Mouse (Mus musculus): Measurements from ENCODE around the gene Dlg5.
A peak's percentile ranks its signal among the peaks of the same experiment; 100 is the strongest.

The Dlg5 gene

DNA sequence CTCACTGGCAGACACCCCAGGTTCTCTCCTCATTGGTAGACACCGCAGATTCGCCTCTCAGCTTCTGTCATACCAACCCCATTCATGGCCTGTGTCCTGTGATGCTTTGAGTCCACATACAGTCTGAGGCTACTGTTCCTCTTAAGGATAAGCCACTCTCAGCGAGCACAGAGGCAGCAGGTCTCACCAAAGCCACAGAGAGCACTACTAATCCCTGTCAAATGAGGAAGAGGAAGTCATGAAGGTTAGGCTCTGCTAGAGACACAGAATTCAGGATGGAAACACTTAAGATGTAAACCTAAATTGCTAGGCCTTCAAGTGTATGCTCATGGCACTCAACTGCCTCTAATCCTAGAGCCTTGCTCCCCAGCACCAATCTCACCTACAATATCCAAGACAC lies 9.8 kb downstream of the Dlg5 start:
- no peak for DNase-seq (ENCODE audit: inconsistent age in 2 of 2, low spot score in 1 of 2)

DNA sequence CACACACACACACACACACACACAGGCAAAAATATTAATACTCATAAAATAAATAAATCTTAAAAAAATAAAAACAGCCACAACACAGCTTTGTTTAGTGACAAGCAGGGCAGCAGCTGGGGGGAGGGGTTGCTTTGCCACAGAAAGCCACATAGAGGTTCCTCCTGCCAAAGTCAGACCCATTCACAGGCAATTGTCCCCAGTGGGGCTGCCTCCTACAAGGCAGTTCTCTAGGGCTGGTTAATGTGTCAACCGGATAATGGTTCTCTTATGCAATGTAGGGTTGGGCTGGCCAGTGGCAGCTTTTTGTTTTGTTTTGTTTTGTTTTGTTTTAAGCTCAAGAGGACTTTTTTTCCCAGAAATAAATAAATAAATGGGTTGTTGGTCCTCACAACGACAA lies 11.3 kb downstream of the Dlg5 start:
- DNase-seq (ENCODE audit: inconsistent age in 2 of 2, low spot score in 1 of 2): no peak

DNA sequence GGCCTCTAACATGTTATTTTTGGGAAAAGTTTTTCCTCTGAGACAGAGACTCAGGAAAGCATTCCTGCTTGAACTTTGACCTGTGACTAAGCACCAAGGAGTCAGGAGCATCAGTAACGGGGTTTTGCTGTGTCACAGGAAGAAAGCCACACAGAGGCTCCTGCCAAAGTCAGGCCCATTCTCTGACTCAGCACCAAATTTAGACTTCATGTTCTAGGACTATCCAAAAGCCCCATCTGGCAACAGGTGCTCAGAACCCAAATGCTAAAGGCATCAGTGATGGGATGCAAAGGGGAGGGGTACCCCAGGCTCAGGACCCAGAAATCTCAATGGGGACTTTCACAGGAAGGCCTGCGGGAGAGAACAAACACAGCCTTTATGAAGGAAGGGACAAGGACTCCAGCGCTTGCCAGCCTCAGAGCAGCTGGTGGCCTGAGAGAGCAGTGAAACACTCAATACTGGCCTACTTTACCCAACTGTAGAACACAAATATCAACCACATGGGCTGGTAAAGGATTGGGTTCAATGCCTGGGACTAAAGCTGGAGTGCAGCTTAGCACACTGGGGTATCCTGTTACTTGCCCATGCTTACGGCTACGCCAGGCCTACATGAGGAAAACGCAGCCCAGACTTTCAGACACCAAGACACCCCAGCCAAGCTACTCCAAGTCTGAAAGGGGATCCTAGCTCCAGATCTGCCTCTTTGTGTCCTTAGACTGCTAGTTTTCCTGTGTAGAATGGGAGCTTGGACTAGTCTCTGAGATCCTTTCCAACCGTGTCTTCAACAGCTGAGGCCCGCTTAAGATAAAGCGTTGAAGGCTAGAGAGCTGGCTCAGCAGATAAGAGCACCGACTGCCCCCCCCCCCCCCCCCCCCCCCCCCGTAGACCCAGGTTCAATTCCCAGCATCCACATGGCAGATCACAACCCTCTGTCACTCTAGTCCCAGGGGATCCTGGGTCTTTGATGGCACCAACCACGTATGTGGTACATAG lies 12.8 kb downstream of the Dlg5 start:
- peak; percentile 69 to 86 for DNase-seq (ENCODE audit: inconsistent age in 2 of 2, low spot score in 1 of 2)

DNA sequence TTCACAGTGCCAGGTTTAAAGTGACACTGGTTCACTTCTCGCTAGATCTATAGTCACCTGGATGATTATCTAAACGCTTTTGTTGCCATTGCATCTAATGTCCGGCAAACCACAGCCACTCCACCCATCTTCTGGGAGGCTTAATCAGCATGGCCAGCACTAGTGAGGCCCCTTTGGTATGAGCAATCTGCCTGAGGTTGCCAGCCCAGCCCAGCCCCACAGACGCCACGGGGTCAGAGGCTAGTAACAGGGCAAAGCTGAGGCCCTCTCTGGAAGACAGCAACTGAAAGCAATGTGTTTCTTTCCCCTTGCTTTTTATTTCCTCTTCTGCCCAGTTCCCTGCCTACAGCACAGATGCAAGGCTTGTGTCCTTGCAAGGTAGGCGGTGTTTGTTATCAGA lies 17.2 kb downstream of the Dlg5 start:
- DNase-seq (ENCODE audit: inconsistent age in 2 of 2, low spot score in 1 of 2): peak in 1 of 2 experiments; percentile 62

DNA sequence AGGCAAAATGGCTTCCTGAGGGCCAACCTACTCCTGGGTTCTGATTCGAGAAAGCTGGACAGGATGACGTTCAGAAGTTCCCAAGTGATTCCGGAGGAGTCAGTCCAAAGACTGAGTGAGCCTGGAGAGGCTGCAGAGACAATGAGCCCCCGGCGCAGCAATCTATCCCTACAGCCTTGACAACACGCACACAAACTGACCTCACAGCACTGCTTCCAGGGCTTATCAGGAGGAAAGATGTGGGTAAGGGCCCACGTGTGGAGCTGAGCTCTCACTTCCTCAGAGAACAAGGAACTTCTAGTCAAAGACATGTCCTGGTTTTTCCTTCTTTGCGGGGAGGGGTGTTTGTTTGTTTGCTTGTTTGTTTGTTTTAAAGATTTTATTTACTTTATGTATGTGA lies 18.7 kb downstream of the Dlg5 start:
- no peak for DNase-seq (ENCODE audit: inconsistent age in 2 of 2, low spot score in 1 of 2)

DNA sequence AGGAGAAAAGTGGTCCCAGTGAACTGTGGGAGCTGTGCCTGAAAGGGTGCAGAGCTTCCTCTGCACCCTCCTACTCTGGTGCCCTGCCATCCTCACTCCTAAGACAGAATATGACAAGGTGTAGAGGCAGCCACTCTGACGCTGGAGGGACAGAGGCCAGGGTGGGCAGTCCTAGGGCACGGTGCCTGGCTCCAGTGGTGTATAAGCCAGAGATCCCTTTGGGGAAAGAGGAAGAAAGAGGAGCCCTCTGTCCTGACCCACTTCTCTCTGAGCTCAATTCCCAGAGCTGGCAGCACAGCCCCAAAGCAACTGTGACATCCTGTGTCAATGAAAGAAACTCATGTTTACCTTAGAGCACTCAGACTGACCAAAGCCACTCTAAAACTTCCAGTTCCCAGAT lies 19.4 kb downstream of the Dlg5 start:
- no peak for DNase-seq (ENCODE audit: inconsistent age in 2 of 2, low spot score in 1 of 2)

DNA sequence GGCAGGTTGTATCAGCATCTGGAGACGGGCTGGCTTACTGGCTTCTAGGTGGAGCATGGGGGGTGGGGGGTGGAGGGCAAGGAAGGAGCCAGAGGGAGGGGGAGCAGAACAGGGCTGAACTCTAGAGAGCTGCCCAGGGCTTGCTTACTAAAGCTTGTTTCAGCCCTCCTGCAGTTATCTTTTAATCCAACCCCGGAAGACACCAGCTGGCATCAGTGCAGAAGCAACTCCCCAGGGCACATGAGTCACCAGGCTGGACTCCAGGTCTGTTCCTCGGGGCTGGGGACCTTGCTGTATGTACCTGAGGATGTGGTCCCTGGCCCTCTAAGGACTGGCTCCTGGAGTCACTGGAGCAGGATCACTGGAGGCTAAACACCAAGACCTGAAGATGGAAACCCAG lies 23.0 kb downstream of the Dlg5 start:
- DNase-seq (ENCODE audit: inconsistent age in 2 of 2, low spot score in 1 of 2): peak; percentile 64 to 78

DNA sequence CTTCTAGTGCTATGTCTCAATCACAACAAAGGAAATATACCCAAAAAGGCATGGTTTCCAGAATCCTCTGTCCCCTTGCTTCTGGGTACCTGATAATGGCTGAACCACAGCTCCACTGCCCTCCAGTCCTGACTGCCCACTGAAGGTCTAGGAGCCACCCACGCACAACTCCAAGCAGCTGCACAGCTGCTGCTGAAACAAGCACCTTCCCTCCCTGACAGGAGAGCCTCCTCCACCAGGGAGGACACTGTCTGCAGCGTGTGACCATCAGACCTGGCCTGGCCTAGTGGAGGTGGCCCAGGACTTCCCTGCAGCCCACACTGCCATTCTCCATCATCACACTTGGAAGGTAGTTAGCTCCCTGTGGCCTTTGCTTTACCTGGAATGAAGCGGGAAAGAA lies 23.4 kb downstream of the Dlg5 start:
- no peak for DNase-seq (ENCODE audit: inconsistent age in 2 of 2, low spot score in 1 of 2)

DNA sequence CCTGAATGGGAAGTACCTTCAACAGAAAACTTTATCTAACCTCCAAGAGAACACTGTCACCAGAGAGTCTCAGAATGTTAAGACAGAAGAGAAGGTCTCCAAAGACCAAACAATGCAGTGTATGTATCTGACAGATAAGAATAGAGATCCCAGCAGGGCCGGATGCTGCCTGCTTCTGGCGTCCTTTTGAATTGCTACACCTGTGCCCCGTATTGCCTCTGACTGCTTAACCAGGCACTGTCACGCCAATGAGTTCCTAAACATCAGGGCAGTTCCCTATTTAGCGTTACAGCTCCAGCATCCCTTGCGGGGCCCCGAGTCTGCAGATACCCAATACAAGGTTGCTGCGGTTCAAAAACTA lies 28.4 kb downstream of the Dlg5 start:
- no peak for DNase-seq (ENCODE audit: inconsistent age in 2 of 2, low spot score in 1 of 2)

DNA sequence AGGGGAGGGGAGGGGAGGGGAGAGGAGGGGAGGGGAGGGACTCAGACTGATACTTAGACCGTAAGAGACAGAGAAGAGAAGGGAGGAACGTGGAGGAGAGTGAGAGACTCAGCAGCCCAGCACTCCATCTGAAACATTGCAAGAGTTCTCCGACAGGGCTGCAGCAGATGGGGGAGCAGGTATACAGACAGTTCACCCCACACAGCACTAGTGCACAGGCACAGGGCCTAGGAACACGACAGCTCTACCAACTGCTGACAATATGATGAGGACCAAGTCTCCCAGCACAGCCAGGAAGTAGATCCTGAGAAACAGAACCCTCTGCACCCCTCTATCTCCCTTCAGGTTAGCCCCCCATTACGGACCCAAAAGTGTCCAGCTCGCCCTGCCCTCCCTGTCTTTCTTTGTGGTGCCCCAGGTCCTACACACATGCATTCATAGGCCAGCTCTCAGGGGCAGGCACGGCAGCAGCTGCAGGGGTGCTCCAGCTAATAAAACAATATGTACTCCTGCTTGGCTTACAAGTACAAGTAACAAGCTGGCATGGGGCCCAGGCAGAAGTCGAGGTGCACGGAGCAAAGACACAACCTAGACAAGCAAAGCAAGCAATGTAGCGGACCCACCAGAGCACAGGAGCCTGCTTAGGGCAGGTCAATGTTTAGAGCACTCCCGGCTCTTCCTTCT lies 28.9 kb downstream of the Dlg5 start:
- no peak for DNase-seq (ENCODE audit: inconsistent age in 2 of 2, low spot score in 1 of 2)

DNA sequence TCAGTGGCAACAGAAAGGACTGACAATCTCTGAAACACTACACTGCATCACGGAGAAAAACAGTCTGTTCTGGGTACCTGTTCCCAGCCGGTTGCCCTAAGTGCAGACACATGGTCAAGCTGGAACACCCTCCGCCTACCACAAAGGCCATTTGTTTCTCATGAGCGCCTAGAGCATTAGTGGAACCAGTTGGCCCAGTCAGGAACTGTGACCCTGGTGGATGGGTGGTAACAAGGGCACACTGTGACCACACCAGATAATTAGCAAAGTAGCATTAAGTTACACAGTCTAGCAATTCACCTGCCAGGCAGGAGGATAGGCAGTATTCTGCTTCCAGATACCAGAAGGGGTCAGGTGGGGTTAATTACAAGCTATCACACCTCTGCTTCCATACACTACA lies 29.7 kb downstream of the Dlg5 start:
- DNase-seq (ENCODE audit: inconsistent age in 2 of 2, low spot score in 1 of 2): no peak

DNA sequence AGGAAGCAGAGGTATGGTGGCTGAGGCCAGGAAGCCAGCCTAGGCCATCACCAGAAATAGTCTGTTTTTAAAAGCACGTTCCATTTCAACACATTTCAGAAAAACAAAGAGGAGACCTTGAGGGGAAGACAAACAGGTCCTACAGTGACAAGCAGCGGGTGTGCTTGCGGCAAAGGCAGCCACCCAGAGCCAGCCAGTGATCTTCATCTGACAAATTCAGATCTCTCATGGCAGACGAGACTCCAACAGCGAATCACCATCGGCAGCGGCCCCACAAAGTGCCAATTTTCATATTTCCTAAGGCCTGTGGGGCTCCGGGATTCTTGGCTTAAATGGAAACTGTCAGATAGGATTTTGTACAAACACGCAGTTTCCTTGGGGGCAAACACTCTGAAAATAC lies 31.3 kb downstream of the Dlg5 start:
- peak; percentile 48 to 71 for DNase-seq (ENCODE audit: inconsistent age in 2 of 2, low spot score in 1 of 2)

DNA sequence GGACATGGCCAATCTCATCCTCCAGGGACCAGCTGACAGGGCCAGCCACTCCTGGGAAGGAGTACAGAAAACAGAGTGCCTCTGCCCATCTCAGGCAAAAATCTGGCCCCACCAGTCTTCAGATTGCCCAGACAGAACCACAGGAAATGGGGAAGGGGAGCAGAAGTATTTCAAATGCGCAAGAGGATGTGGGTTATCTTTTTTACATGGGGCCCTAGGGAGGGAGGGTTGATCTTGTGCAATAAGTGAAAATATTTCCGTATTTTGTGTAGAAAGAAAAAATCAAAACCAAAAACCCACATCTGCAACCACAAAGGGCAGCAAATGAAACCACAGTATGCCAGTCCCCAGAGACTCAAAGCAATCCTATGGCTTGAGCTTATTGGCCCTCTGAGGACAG lies 32.4 kb downstream of the Dlg5 start:
- DNase-seq (ENCODE audit: inconsistent age in 2 of 2, low spot score in 1 of 2): no peak

DNA sequence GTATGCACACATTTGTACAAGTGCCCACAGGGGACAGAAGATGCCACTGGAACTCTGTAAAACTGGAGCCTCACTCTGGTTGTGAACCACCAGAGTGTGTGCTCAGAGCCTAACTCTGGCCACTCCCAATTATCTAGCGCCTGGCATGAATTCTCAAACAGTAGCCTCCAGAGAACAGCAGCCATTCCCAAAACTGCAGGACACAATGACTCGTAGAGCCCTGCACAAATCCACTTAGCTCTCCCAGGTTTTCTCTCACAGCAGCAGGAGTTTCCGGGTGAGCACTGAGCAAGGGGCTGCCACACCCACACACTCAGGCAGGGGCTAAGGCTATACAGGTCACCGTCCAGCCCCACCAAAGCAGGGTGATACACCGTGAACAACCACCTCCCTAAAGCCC lies 32.9 kb downstream of the Dlg5 start:
- DNase-seq (ENCODE audit: inconsistent age in 2 of 2, low spot score in 1 of 2): no peak

DNA sequence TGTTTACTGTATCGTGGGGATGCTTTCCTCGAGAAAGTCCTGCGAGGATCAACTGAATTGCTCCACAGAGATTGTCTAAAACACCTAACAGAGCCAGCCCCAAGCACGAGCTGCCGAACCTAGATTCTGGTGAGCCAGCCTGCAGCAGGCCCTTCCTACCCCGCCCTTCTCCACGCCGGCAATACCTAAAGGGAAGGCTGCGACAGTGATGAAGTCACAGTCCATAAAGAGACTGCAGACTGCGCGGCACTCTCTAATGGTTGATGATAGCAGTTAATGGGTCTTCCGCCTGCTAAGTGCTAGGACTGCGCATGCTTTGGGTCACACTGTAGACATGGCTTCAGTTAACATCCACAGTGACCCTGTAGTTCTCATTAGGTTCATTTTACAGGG lies 38.4 kb downstream of the Dlg5 start:
- DNase-seq (ENCODE audit: inconsistent age in 2 of 2, low spot score in 1 of 2): no peak

DNA sequence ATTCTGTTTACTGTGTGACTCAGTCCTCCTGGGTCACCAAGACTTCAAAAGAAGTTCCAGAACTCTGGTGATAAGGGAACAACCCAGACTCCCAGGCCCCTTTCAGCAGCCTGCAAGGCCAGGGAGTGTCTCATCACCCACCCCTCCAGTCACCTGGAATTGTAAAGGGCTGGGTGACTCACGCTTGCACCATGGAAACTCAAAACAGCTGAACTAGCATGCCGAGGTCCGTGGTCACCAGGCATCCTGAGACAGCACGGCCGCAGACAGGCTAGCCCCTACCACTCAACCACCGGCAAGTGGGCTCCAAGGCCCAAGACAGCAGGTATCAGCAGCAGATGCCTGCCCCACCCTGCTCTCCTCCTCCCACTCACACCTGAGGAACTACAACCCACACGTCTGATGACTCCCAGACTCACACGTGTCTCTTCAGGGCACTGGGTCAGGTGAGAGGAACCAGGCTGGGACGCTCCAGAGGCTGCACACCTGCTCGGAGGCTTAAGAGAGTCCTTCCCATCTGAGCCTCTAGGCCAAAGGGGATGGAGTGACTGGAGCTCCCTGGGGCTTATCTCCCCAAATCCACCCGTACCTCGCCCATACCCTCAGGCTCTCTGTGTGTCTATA lies 38.9 kb downstream of the Dlg5 start:
- peak; percentile 87 to 91 for DNase-seq (ENCODE audit: inconsistent age in 2 of 2, low spot score in 1 of 2)

DNA sequence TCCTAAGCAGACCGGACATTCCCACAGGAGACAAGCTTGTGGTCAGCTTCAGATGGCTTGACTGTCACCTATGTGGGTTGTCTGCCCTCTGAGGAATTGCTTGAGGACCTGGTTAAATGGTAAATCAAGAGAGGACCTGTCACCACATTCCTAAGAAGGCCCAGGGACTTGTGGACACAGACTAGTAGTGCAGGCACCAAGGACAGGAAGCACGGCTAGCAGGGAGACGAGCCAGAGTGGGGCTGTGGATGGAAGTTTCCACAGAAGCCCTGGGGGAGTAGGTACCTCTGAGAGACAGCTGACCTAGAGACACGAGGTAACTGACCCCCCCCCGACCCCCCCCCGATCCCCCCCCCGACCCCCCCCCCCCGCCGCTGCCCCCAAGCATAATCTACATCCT lies 39.4 kb downstream of the Dlg5 start:
- peak; percentile 71 to 82 for DNase-seq (ENCODE audit: inconsistent age in 2 of 2, low spot score in 1 of 2)

DNA sequence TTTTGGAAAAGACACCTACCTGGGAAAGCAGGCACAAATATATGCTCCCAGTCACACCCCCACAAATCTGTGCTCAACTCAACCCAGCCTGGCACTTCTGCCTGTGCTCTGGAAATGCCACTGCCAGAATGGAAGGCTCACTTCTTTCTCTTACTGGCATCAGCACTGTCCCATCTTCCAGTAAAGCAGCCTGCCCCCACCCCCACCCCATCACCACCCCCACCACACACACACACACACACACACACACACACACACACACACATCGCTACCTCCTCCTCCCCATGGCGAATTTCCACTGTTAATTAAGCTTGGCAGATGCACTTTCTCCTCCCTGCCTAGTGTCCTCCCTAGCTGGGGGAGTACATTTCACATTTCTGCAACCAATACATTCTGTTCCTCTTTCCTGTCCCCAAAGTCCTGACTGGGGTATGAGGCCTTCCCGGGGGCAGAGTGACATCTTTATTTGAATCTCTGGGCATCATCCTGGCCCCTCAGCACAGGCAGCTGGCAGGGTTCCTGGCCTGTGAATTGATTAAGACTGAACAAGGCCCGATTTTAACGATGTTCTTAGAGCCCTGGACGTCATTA lies 40.3 kb downstream of the Dlg5 start:
- DNase-seq (ENCODE audit: inconsistent age in 2 of 2, low spot score in 1 of 2): peak in 1 of 2 experiments; percentile 51

DNA sequence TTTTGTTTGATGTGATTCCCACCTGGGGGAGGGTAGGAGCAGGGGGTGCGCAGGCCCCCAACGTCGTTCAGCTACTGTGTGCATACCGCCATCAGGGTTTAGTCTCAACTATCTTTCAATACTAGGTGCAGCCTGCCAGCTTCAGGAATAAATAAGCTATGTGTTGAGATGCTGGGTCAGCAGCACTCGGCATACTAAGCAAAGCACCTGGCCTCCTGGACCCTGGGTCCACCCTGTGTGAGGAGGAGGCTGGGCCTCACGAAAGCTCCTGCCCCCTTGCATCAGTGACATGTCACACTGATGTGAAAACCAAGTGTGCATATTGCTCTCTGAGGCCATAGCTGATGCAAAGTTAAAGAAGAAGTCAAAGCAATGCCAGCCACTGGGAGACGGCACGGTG lies 42.5 kb downstream of the Dlg5 start:
- no peak for DNase-seq (ENCODE audit: inconsistent age in 2 of 2, low spot score in 1 of 2)

DNA sequence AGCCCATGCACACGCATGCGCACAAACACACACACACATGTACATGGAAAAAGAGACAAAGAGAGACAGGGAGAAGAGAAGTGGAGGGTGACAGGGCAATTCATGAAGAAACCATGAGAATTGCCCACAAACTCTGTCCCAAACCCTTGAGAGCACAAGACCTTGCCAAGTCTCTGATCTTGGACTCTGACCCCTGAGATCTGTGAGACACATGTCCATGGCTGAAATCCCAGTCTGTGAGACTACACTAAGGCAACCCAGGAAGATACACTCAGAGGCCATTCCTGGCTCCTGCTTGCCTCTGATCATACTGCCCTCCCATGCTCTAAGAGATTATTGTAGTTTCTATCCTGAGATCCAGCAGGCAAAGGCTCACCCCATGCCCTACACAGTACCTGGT lies 44.9 kb downstream of the Dlg5 start:
- DNase-seq (ENCODE audit: inconsistent age in 2 of 2, low spot score in 1 of 2): peak in 1 of 2 experiments; percentile 71

DNA sequence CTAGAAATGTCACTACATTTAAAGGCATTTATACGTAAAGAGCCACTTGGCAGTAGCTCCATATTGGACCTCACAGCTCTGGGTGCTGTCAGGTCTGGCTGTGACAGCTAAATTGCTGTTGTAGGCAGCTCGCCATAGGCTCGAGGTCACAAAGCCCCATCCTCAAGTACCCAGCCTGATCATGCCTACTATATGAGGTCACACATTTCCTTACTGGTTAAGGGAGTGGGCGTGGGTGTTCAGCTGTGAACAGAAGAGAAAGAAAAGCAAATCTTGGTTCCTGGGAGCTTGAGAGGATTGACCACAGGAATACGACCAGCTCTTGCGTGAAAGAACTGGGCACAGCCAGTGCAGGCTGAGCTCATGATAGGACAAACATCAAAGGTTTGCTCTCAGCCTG lies 46.0 kb downstream of the Dlg5 start:
- DNase-seq (ENCODE audit: inconsistent age in 2 of 2, low spot score in 1 of 2): no peak

DNA sequence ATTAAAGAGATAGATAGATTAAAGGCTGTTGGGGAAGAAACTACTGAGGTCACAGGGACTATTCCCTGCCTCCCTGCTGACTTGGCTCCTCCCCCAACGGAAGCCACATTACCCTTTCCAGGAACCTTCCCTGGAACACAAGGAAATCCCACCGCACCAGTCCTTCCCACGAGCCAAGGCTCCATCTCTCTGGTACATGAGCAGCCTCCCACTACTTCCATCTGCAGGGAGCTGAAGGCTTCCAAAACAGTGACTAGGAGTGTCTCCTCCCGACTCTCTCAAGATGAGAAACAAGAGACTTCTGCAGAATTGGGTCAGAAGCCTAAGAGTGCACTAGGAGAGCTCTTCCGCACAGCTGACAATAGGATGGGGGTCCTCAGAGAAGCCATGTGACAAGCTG lies 47.9 kb downstream of the Dlg5 start:
- DNase-seq (ENCODE audit: inconsistent age in 2 of 2, low spot score in 1 of 2): no peak

Measured in adrenal gland, adult (tissue).